Mouse (Mus musculus) adrenal gland, postnatal 25 days (tissue): Measurements from ENCODE around the gene Pgap1. TPM values are rescaled to one million over a fixed set of nuclear protein-coding genes. Genes with fewer than 3 reads are reported as not detected.

Experiments
- DNase-seq: peaks from one replicate; pipeline ENCODE4 v3.0.0; 2021; ENCODE audit warnings: mixed read lengths
- total RNA-seq: library from RNA; stranded (reverse); gene quantifications from 2 replicates; pipeline ENCODE4 v1.2.3, GENCODE M21; 2021

Gene Pgap1
- total RNA-seq, 1 experiment from 2014 or later: 6.9 TPM

DNA sequence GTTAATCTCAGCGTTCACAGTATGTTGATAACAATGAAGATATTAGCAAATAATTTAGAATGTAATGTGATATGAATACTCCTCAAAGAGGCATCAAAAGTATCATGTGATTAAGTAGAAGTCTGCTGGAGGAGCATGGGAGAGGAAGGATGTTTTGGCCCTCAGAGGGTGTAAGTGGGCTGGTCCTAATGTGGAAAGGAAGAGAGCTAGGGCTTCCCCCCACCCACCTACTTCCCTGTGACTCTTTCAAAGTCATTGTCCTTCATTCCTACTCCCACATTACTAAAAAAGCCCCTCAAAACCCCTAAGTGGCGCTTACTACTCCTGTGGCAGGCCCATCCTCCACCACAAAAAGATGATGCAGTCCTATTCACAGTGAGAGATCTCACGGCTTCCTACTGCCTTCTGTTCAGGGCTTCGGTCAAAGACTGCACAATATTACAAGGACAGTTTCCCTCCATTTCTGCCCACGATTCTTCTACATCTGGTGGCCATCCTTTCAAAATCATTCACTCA is 37.4 kb downstream of the Pgap1 start:
- DNase-seq: no peak

GRCm38 (mm10) chr1:54513836-54514235 is 43.6 kb downstream of the Pgap1 start:
- no peak for DNase-seq

DNA sequence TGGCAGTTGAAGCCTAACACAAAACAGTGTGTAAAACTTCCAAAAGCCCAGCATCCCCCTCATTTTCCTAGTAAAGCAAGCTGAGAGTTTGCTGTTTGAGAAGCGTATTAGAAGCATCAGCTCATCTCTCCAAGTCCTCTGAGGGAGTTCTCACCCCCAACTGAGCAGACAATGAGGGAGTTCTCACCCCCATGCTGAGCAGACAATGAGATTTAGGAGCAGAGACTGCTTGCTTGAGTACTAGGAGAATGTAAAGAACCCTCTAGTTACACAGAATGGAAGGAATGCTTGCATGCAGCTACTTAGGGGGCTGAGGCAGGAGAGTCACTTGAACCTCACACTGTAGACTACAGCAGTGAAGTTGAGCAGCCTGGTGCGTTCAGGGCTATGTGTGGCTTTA is 59.0 kb downstream of the Pgap1 start:
- no peak for DNase-seq

GRCm38 (mm10) chr1:54496254-54496653 is 61.2 kb downstream of the Pgap1 start:
- no peak for DNase-seq

- DNase-seq: no peak
Observed at GRCm38 (mm10) chr1:54493496-54493895, 64.0 kb downstream of the Pgap1 start.

DNA sequence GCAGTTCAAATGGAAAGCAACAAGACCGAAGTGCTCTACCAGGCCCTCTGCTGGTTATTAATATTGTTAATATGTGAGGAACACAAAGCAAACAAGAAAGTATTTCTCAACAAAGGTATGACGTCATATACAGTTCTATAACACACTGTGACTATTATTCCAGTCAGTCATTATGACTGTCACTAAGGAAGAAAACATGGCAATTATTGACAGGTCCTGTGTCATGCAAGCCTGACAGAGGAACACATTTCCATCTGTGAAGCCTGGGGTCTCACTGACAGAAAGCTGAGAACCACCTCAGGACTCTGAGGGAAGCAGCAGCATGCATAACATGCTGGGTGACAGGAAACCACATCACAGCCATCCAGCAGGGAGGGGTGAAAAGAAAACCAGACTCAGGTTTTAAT is 65.0 kb downstream of the Pgap1 start:
- no peak for DNase-seq

DNA sequence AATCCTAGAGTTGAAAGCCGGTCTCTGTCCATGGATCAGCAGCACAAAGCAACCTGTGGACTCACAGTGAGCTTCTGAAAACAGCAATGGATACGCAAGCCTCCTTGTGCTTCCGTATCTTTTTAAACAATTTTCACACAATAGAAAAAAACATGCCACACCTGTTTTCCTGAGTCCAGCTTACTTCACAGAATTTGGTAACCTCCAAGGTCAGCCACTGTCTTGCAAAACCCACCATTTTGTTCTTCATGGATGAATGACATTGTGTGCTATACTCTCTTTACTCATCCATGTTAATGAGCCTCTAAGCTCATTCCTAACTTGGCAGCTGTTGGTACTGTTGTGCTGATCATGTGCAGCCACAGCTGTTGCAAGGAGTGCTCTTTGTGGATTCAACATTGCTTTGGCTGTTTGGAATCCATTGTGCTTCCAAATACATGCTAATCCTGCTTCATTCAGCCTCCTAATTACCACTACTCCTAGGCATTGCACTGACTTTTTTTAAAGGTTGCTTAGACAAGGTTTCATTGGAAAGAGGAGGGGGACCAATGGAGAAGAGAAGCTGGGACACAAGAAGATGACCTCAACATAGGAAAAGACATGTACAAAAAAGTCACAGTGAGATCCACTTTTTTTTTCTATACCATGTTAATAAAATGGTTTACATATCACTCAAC is 72.6 kb downstream of the Pgap1 start:
- DNase-seq: no peak

GRCm38 (mm10) chr1:54480491-54480890 is 77.0 kb downstream of the Pgap1 start:
- DNase-seq: no peak

GRCm38 (mm10) chr1:54468662-54469061 is 88.8 kb downstream of the Pgap1 start:
- DNase-seq: no peak

- no peak for DNase-seq
Observed at GRCm38 (mm10) chr1:54467366-54467765, 90.1 kb downstream of the Pgap1 start.

- no peak for DNase-seq
Observed at GRCm38 (mm10) chr1:54452116-54452515, 105.4 kb downstream of the Pgap1 start.

DNA sequence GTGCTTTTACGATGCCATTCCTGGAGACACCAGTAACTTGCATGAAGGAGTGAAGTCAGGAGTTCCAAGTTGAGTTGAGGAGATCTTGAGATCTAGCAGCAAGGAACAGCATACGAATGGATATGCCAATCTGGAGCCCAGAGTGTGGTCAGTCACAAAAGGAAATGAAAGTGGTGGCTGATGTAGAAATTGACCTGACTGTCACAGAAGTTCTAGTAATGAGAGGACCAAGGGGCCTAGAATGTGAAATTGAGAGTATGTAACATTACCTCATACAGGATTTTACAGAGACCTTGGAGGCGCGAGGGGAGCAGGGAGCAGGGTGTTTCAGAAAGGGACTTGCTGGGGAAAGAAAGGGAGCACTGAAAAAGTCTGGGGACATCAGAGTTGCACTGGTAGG is 108.7 kb downstream of the Pgap1 start:
- DNase-seq: no peak

DNA sequence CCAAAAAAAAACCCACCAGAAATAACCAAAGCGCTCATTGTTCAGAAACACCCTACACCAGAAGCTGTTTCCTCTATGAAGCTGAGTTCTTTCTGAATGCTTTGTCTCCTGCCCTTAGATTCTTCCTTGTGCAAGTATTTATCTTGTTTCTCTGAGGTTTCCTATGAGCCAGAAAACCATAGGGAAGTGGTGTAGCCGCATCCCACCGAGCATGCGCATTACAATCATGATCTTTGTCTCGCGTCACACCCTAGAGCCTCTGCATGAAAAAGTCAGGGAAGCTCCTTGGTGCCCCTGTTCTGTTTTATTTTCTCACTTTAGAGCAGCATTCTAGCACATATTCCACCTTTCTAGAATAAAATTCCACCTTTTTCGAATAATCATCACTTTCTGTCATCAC is 113.8 kb downstream of the Pgap1 start:
- DNase-seq: no peak

- DNase-seq: no peak
Observed at GRCm38 (mm10) chr1:54439080-54439476, 118.4 kb downstream of the Pgap1 start.

- DNase-seq: peak; percentile 81
Observed at GRCm38 (mm10) chr1:54438340-54439079, 119.0 kb downstream of the Pgap1 start, which contains the start of gene Gtf3c3. TSS of gene Gtf3c3 (minus strand) at chr1:54438971.

Other genes with a start within 250 kb of the Pgap1 start
- gene Gtf3c3, start 118.7 kb downstream of the Pgap1 start, total RNA-seq: 26.5 and 36.6 TPM in 2 replicates